Mouse (Mus musculus) frontal cortex, postnatal 10 days (tissue): ENCODE measurements around the gene S100b.

ENCODE experiments used
- DNase-seq, 2 experiments: peaks; one replicate each; pipeline ENCODE4 v3.0.0; 2022; ENCODE audit warnings: low spot score in 2 of 2, mixed read lengths in 1 of 2

S100b gene

DNA sequence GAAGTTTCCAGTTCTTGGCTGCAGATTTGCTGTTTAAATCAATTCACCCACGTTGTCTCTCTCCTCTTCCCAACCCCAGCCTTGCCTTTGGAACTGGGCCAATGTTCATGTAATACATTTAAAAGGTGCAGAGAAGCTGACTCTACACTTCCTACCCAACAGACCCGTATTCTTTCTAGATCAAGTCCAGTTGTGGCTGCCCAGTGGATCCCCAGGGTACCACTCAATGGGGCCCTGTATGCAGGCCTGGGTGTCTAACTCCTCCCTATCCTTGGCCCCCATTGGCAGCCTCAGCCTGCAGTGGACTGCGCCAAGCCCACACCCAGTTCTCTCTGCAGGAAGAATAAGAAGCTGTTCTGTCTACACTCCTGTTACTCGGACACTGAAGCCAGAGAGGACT lies at the start of gene S100b:
S100b (plus strand) TSS at position 318 of the 400 bp plus-strand sequence.
- DNase-seq, result peak; percentile 44 to 50

DNA sequence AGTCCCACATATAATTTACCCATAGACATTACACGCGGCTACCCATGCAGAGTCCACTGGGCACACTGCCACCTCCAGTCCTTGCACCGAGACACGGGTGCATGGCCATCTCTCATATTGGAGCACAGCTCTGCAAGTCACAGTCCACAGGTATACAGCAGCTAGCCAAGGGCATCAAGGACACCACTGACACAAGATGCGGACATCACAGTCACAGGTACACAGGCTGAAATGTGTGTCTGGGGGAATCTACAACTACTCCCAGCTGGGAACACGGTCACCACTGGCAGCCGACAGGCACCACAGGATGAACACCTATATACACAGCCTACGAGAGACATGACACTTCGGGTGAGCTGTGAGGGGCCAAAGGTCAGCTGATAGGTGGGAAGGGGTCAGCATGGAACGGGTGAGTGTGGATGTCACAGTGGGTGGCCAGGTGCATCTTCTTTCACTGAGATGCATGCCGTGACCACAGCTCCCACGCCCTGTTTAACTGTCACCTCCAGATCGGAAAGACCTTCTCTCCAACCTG lies 46.3 kb upstream of the S100b start:
- no peak for DNase-seq

DNA sequence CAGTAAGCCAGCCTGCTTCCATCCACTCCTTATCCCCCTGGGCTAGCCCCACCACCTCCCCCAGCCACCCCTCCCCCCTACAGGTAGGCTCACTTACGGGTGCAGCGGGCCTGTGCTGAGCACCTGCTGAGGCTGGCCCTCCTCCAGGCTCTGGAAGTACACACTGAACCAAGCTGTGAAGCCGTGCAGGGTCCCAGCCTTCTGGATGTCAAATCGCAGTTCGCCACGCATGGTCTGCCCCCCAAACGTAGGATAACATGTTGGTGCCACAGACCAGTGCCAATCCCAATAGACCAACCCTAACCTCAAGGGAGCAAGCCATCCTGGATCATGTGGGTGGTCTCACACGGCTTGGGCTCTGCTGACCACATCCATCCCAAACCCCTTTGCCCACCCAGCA lies 44.4 kb upstream of the S100b start:
- DNase-seq, result no peak

DNA sequence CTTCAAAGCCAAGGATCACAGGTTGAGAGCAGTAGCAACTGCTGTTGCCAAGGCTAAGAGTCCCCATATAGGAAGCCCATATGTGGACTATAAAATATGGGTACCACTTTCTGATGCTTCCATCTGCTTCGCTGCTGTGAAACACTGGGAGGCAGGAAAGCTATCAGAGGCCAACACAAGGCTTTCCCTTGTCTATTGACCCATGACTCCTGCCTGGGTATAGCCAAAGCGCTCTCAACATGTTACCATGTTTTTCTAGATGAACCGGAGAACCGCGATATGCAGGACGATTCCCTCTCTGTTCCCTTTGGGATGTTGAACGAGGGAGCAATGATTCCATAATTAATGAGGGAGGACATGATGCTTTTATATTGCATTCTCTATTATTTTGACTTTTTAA lies 42.8 kb upstream of the S100b start:
- DNase-seq, result no peak

DNA sequence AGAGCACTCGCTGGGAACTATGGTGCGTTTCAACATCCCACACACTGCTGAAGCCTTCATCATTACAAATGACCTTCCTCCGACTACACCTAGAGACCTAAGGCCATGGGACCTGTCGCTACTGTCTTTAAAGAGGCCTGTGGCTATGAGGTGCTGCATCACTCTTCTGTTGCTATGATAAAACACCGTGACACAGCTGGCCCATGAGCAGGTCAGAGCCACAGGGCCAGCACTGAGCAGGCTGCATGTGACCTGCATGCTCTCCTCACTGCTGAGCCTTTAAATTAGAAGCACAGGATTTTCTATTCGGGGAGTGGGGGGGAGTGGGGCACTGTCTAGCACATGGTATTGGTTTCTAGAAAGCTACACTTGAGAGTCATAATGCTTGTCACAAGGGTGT lies 41.5 kb upstream of the S100b start:
- no peak for DNase-seq

DNA sequence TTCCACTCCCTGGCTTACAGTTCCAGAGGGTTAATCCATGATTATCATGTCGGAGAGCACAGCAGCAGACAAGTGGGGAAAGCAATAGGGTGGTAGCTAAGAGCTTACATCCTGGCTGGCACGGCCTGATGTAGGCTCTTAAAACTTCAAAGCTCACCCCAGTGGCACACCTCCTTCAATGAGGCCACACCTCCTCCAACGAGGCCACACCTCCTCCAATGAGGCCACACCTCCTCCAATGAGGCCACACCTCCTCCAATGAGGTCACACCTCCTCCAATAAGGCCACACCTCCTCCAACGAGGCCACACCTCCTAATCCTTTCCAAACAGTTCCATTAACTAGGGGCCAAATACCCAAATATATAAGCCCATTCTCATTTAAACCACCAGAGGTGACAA lies 39.5 kb upstream of the S100b start:
- peak in 1 of 2 experiments; percentile 5 for DNase-seq

DNA sequence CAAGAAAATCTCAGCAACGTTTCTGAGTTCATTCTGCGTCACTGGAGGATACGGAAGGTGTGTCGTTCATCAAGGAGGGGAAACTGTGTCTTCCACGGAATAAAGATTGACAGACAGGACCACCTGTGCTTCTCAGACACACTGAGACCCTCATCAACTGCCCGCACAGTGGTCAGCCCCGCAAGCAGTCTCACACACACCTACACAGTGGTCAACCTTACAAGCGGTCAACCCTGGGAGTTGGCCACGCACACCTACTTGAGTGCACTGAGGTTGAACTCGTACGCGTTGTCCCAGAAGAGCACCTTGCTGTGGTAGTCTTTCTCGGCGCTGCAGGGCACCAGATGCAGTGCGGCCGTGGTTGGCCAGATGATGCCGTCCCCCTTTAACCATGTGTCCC lies 36.6 kb upstream of the S100b start:
- DNase-seq, result peak; percentile 2 to 4

DNA sequence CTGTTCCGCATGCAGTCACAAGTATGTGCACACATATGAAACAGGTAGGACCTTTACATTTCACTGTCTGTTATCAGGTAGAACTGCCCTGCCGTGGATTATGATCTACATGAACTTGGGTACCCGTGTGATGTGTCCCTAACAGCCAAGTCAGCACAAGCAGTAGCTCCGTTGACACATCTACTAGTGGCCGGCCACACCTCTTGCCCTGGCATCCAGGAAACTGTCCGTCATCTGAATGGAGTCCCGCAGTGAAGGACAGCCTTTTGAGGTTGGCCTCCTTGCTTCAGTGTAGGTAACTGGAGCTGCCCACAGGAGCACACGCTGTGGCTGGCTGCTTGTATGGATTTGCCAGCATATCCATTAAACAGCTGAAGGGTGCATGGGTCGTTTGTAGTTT lies 35.4 kb upstream of the S100b start:
- DNase-seq, result peak in 1 of 2 experiments; percentile 1

DNA sequence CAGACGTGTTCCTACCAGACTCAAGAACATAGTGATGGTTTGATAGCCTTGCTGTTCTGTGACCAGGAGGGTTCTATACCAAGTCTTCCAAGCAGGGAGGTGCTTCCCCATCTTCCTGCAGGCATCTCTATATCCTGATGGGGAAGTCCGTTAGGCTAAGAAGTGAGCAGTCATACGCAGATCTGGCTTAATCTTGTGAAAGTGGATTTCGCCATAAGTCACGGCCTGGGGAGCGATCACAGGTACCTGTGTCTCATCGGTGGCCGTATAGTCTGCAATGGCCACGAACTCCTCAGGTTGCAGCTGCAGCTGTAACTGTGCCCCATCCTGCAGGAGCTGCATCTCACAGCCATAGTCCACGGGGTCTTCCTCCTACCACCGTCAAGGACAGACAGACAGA lies 27.7 kb upstream of the S100b start:
- no peak for DNase-seq

DNA sequence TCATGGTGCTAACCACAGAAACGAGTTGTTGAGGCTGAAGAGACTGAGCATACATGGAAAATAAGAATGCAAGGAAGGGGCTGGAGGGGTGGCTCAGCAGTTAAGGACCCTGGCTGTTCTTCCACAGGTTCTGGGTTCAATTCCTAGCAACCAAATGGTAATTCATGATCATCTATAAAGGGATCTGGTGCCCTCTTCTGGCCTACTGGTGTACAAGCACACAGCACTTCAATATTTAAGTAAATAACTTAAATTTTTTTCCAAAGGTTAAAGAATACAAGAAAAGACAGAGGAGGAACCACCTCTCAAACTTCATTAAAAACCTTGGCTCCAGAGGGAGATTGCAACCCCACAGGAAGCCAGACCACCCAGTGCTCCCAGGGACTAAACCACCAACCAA lies 24.0 kb upstream of the S100b start:
- DNase-seq, result no peak

DNA sequence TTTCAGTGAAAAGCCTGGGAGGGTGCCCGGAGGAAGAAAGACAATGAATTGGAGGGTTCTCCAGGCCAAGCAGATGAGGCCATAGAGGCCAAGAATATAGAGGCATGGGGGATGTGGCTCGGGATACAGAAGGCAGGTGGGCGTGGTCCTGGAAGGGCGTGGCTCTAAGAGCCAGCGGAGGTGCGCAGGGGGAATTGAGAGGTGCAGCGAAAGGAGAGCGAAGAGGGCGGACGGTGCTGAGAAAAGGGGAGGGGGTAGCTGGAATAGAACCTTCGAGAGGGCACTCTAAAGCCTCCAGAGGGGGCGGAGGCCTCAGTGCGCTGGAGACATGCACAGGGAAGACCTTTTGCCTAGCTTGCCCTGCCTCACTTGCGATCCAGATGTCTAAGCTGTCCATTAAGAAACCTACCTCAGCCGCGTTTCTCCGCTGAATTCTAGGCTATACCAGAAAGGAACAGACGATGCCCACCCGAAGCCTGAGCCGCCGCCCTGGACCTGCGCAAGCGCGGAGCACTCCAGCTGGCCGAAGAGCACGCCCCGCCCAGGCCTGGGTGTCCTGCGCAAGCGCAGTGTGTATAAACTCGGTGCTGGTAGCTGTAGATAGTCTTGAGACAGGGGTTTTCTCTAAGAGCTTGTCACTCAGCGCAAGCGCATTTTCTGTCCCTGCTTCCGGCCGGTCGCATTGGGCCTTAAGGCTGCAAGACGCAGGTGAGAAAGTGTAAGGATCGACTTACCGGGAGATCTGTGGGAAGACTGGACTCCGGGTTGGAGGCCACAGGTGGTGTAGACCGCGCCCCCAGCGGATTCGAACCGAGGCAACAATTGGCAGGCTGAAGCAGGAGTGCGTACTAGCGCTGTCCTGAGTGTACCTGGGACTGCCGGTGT lies 16.1 kb upstream of the S100b start, which contains the start of gene Prmt2:
Prmt2 (minus strand) TSS at position 525 of the 885 bp plus-strand sequence.
- peak; percentile 86 to 90 for DNase-seq

DNA sequence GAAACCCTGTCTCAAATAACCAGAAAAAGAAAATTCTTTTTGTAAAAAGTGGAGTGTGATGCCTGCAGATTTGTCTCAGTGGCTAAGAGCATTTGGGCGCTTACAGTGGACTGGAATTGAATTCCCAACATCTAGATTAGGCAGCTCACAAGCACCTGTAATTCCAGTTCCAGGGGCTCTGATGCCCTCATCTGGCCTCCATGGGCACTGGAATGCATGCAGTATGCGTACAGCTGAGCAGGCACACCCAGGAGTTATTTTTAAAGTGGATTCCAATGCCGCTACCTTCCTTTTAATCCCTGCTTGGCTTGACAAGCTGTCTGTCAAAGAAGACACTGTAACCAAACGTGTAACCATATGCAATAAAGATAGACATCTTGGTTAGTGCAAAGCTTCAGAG lies 14.3 kb upstream of the S100b start:
- DNase-seq, result no peak

DNA sequence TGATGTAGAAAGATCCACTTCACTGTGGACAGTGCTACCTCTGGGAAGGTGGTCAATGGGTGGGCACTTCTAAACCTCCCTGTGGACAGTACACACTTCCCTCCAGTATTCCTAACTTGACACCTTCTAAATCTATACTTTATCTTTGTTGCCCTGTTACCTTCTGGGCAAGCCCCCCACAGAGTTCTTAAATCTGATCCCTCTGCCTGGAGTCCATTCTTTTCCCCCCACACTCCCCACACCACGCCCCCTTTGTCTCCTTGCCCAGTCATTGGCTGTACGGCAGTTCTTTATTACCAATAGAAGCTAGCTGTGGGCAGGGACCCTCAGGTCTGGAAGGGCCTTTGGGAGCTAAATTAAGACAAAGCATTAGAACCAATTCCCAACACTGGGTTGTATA lies 8.5 kb upstream of the S100b start:
- no peak for DNase-seq

DNA sequence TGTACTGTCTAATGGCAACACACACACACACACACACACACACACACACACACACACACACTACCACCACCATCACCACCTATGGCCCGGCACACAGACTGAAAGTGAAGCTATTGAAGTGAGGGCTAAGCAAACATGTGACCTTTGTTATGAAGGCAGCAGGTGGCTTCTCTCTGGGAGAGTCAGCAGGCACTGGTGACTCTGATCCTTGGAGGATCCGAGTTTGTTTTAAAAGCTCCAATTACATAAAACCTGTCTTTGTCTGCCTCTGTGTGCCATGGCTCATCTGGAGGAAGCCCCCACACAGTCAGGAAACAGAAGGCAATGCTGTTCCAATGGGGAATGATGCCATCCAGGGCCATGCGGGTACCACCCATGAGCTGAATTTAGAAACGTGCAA lies 7.1 kb upstream of the S100b start:
- DNase-seq, result no peak

DNA sequence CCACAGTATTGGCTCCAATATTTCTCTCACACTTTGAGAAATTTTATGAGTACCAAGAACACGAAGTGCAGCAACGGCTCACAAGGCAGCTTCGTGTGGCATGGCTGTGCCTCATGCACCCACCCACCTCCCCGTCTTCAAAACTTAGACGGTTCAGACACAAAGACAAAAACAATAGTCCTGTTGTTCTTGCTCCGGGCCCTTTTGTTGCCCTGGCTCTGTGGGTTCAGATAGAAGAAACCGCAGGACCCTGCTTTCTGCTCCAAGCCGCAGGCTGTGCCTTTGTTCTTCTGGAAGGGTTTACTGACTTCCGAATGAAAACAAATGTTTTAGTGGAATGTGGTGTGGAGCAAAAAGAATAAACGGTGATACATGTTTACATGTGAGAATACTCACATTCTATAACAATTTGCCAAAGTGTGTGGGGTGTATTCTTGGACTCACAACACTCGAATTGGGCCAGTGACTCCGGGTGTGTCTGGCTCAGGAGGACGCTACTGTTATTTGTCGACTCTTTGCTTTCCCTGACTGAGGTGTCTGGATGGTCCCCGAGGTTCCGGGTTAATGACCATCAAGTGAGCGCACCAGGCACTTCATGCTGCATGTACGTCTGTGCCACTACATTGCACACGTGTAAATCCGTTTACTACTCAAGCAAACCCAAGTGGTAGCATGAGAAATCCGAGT lies 5.5 kb upstream of the S100b start:
- no peak for DNase-seq

DNA sequence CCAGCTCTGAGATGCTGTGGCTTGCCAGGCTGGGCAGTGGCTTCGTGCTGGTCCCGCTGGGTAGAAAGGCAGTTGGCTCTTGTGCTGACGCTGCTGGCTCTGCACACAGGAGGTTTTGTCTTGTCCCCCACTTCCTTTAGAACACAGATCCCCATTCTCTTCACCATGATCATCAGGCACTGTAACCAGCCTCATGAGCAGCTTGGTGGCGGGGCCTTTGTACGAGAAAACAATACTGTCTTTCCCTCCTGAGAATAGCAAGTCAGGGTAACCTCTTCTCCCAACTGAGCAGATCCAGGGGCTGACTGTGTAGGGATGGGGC lies 5.0 kb upstream of the S100b start:
- DNase-seq, result no peak

DNA sequence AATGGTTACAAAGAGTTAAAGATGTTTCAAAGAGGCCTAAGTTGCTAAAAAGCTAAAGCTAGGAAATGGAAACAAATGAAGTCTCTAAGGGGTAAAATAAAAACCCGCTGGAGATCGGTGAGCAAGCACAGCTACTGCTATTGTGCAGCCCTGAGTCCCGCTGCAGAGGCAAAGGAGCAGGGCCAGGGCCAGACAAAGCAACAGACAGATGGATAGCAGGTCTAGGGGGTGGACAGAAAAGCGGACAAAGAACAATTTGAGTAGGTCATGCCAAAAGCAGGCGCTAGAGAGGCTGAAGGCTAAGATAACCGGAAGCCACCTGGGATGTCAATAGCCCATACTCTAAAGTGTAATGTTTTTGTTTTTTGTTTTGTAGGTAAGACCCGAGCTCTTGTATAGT lies 2.8 kb upstream of the S100b start:
- no peak for DNase-seq

DNA sequence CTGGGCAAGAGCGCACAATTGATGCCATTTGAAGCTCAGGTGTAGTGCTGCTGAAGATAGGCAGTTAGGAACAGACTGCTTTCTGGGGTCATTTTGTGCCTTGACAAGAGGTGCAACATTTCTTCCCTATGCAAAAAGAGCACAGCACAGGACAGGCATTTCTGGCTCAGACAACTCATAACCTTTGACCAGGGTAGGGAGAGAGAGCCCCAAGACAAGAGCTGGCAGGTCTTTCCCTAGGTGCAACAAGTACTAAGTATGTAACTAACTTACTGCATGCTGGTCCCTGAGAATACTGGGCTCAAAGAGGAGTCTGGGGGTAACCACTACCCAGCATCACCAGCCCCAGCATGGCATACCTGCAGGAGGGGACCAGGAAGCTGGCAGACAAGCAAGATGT lies 574 bp upstream of the S100b start:
- no peak for DNase-seq

DNA sequence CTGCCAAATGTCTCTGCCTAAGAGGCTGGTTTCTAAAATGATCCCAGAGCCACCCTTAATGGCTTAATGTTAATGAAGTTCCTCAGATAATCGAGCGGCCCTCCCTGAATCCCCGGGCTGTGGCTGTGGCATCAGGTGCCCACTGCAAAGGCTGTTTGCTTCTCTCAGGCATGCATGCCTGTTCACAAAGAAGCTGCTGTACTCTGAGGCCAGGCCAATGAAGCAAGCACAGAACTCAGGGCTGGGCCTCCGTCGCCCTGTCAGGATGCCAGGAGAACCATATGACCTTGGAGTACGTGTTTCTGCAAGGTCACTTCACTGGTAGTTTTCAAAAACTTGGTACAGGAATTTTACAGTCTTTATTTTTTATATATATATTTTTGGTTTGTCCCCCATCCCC lies 2.0 kb downstream of the S100b start:
- no peak for DNase-seq

DNA sequence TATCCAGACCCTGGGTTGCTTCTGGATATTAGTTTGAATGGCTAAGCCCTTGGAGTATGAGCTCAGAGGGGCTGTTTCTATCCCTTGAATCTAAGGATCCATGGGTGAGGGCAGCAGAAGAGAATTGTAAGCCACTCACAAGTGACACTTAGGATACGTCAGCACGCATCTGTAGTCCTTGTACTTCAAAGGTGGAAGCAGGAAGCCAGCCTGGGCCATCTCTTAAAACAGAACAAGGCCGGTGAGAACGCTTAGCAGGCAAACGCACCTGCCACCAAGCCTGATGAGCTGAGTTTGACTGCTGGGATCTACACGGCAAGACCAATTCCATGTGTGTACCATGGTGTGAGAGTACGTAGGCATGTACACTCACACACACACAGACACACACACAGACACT lies 3.6 kb downstream of the S100b start:
- no peak for DNase-seq

DNA sequence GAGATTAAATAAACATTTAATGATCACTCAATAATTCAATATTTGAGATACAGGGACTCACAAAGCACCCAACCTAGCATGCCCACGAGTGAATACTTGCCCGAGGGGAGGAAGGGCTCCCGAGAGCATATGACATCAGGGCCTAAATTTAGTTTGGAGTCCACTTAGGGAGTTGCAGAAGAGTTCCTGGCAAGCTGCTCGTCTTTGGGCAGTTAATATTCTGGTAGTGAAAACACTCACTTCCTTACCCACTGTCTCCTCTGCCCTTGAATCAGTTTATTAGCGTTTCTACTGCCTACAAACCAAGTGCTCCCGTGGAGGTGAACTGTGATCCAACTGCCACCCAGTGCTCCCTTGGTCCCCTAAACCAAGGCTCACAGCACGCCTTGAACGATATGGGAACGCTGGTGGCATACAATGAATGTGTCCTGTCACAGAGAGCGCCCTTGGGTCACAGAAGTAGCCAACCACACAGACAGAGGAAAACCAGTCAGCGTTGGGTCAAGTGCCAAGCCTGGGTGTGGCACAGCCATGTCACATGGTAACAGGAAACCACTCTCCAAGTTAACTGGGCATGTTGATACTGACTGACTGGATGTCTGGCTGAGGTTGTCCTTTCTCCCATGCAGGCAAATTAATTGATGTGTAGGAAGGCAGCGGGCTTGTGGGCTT lies 4.2 kb downstream of the S100b start:
- no peak for DNase-seq

DNA sequence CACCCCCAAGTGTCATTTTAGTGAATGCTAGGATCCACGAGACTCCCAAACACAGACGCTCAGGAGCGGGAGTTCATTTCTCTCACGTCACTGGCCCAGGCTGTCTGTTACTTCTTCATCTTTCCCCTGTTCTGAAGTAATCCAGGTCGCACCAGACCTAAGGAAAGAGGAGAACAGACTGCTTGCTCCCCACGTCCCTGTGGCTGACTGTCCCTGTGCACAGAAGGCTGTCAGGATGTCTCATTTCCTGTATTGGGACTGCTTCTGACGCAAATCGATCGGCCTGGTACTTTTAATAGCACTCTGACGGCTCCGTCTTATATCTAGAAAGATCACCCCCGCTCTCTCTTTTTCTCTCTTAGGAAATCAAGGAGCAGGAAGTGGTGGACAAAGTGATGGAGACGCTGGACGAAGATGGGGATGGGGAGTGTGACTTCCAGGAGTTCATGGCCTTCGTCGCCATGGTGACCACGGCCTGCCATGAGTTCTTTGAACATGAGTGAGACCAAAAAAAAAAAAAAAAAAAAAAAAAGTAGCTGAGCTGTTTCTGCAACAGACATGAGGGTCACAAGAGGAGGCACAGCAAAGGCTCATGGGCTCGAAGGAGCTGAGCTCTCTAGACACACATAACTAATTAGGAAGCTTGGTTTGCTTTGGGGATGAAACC lies 6.0 kb downstream of the S100b start:
- DNase-seq, result no peak
